Mouse (Mus musculus) lung, adult 2 months (tissue): ENCODE measurements around the gene Olfr524.

Experiments
- CTCF ChIP-seq: fragments of 200-500 bp; IDR thresholded peaks from 2 replicates; pipeline ENCODE4 v1.5.1; 2011; ENCODE audit warnings: mild to moderate bottlenecking, low read length, control low read depth; ENCODE audit not compliant: insufficient read depth
- POLR2A ChIP-seq: fragments of 200-500 bp; IDR thresholded peaks from 2 replicates; pipeline ENCODE4 v1.6.1; 2011; ENCODE audit warnings: low read depth, mild to moderate bottlenecking, control low read depth, low read length, borderline replicate concordance; ENCODE audit errors: extremely low read depth

- TF ChIP-seq CTCF (no peak), POLR2A (no peak)
Measured at GRCm38 (mm10) chr7:140247216-140247615, 41.5 kb upstream of the Olfr524 start, which contains the start of gene 5830411N06Rik.
